8 mouse cellular contexts compared by ENCODE assay signal in genomic region chr10:89744341-89744740, GRCm38 (mm10). TPM values are rescaled to one million over a fixed set of nuclear protein-coding genes. Genes with fewer than 3 reads are reported as not detected.
DNase-seq lines count a peak whose midpoint lies in the region; ATAC-seq and TF ChIP-seq lines count a peak whose summit lies in the region.

No protein-coding gene starts in this region.

- no peaks in the 10 kb centered on the region for H3K9me3 ChIP-seq in heart, embryonic 15.5 days (replicated peaks)
- H3K9me3 ChIP-seq in MEL (replicated peaks; ENCODE audit: insufficient read depth, low read length): no peaks in the 10 kb centered on the region
- H3K9me3 ChIP-seq in forebrain, embryonic 15.5 days: no peaks in the 10 kb centered on the region
- H3K9me3 ChIP-seq in liver, postnatal 0 days (ENCODE audit: low read length): no peaks in the 10 kb centered on the region

- no peaks in the 10 kb centered on the region for H3K36me3 ChIP-seq in heart, embryonic 15.5 days
- H3K36me3 ChIP-seq in MEL (ENCODE audit: control insufficient read depth in 1 of 2, insufficient read depth in 2 of 2, low read length in 2 of 2): peaks cover 0 to 29% of the 10 kb centered on the region in 2 experiments; a peak in 2 of 4 replicates
- no peaks in the 10 kb centered on the region for H3K36me3 ChIP-seq in forebrain, embryonic 15.5 days
- H3K36me3 ChIP-seq in liver, postnatal 0 days (replicated peaks; ENCODE audit: insufficient read depth, low read length): no peaks in the 10 kb centered on the region; the same call in 1 of the 2 replicates

- H3K27me3 ChIP-seq in heart, embryonic 15.5 days: no peaks in the 10 kb centered on the region
- no peaks in the 10 kb centered on the region for H3K27me3 ChIP-seq in MEL (ENCODE audit: control insufficient read depth in 1 of 2, insufficient read depth in 2 of 2, low read length in 2 of 2)
- H3K27me3 ChIP-seq in forebrain, embryonic 15.5 days: no peaks in the 10 kb centered on the region
- H3K27me3 ChIP-seq in liver, postnatal 0 days (ENCODE audit: insufficient read depth, low read length): no peaks in the 10 kb centered on the region

- no peak for TF ChIP-seq POLR2A in MEL (IDR thresholded peaks at IDR 0.05; ENCODE audit: control insufficient read depth in 1 of 2, insufficient read depth in 1 of 2, low read depth in 1 of 2, low read length in 2 of 2, poor library complexity in 1 of 2)

- WGBS in heart, embryonic 15.5 days: 20% methylated on average over 3 of the region's 3 CpGs
- WGBS in forebrain, embryonic 15.5 days: 25% methylated on average over 3 of the region's 3 CpGs
- WGBS in liver, postnatal 0 days (ENCODE audit: insufficient replicate concordance): 11% methylated on average over 3 of the region's 3 CpGs

- no peak for TF ChIP-seq RAD21 in MEL (IDR thresholded peaks at IDR 0.05; ENCODE audit: low read depth, low read length)

- peak overlapping the region; percentile 63 for H3K4me3 ChIP-seq in heart, embryonic 15.5 days
- H3K4me3 ChIP-seq in MEL (ENCODE audit: control insufficient read depth in 1 of 2, insufficient read depth in 1 of 2, low read depth in 2 of 2, low read length in 2 of 2): peak overlapping the region; percentile 90 to 96
- H3K4me3 ChIP-seq in forebrain, embryonic 15.5 days: peak overlapping the region; percentile 96
- H3K4me3 ChIP-seq in liver, postnatal 0 days (ENCODE audit: low read depth, low read length): peak overlapping the region; percentile 98

- H3K4me2 ChIP-seq in heart, embryonic 15.5 days: peak overlapping the region; percentile 61
- H3K4me2 ChIP-seq in forebrain, embryonic 15.5 days (replicated peaks): peak overlapping the region; percentile 57
- H3K4me2 ChIP-seq in liver, postnatal 0 days (ENCODE audit: low read depth, low read length): peak overlapping the region; percentile 94

- H3K9ac ChIP-seq in heart, embryonic 15.5 days: no peak overlapping the region
- peak overlapping the region; percentile 51 for H3K9ac ChIP-seq in MEL (ENCODE audit: control insufficient read depth, low read depth, low read length, poor library complexity, severe bottlenecking)
- no peak overlapping the region for H3K9ac ChIP-seq in forebrain, embryonic 15.5 days (replicated peaks)
- 0 out of 2 replicates have a peak overlapping the region, but pooled peaks have one; percentile 98 for H3K9ac ChIP-seq in liver, postnatal 0 days (replicated peaks)

- peaks cover 21% of the 10 kb centered on the region for H3K79me2 ChIP-seq in MEL (ENCODE audit: control insufficient read depth, insufficient read depth, low read length, poor library complexity)

- no peak for TF ChIP-seq EP300 in MEL (IDR thresholded peaks at IDR 0.05; ENCODE audit: low read depth in 1 of 2, low read length in 2 of 2)
- TF ChIP-seq EP300 in liver, postnatal 0 days (IDR thresholded peaks at IDR 0.05; ENCODE audit: low read depth): no peak

- ATAC-seq in heart, embryonic 15.5 days (replicated peaks; ENCODE audit: insufficient number of reproducible peaks, insufficient read depth, low FRiP score, low read depth): no peak
- ATAC-seq in forebrain, embryonic 15.5 days (replicated peaks): no peak
- ATAC-seq in liver, postnatal 0 days: no peak

- TF ChIP-seq CTCF in MEL (IDR thresholded peaks at IDR 0.05 in 2 of 3, conservative IDR thresholded peaks at IDR 0.05 in 1 of 3; ENCODE audit: control insufficient read depth in 1 of 3, insufficient read depth in 1 of 3, low read depth in 2 of 3, low read length in 3 of 3, poor library complexity in 1 of 3, severe bottlenecking in 1 of 3): no peak
- TF ChIP-seq CTCF in liver, postnatal 0 days (IDR thresholded peaks at IDR 0.05; ENCODE audit: low read depth): no peak

- DNase-seq in heart, adult 18-20 months: no peak
- DNase-seq in MEL (ENCODE audit: low read depth, low spot score): no peak
- DNase-seq in liver, postnatal 0 days: no peak
- DNase-seq in embryo, embryonic 10.5 days (ENCODE audit: low spot score): no peak
- DNase-seq in Muller cell, postnatal 12 days (ENCODE audit: inconsistent ontology term): no peak
- no peak for DNase-seq in layer of hippocampus, adult 9-11 months

- peaks cover 13% of the 10 kb centered on the region for H3K4me1 ChIP-seq in heart, embryonic 15.5 days (replicated peaks)
- H3K4me1 ChIP-seq in MEL (ENCODE audit: control insufficient read depth in 1 of 2, insufficient read depth in 2 of 2, low read length in 2 of 2): peaks cover 8 to 46% of the 10 kb centered on the region in 2 experiments
- peaks cover 18% of the 10 kb centered on the region for H3K4me1 ChIP-seq in forebrain, embryonic 15.5 days
- H3K4me1 ChIP-seq in liver, postnatal 0 days (ENCODE audit: insufficient read depth): peaks cover 24% of the 10 kb centered on the region

- H3K27ac ChIP-seq in heart, embryonic 15.5 days: no peak overlapping the region
- peak overlapping the region; percentile 4; the same call in 1 of the 2 replicates for H3K27ac ChIP-seq in MEL (ENCODE audit: control insufficient read depth, low read depth, low read length)
- H3K27ac ChIP-seq in forebrain, embryonic 15.5 days (replicated peaks): no peak overlapping the region
- H3K27ac ChIP-seq in liver, postnatal 0 days (ENCODE audit: low read depth): peak overlapping the region; percentile 1; the same call in 1 of the 2 replicates

TF ChIP-seq in MEL, 35 proteins besides CTCF, POLR2A, EP300 and RAD21:
- TF ChIP-seq TBP (IDR thresholded peaks at IDR 0.05; ENCODE audit: low read depth, low read length) (no peak), ETS1 (IDR thresholded peaks at IDR 0.05; ENCODE audit: low read depth, low read length) (no peak), TCF12 (IDR thresholded peaks at IDR 0.05; ENCODE audit: low read depth, low read length) (no peak), USF2 (IDR thresholded peaks at IDR 0.05; ENCODE audit: borderline replicate concordance in 1 of 2, insufficient read depth in 1 of 2, low read depth in 1 of 2, low read length in 2 of 2) (no peak), NELFE (IDR thresholded peaks at IDR 0.05; ENCODE audit: low read depth, low read length) (no peak), KAT2A (conservative IDR thresholded peaks at IDR 0.05; ENCODE audit: low read depth, low read length) (no peak), MAX (IDR thresholded peaks at IDR 0.05; ENCODE audit: low read length) (no peak), ZNF384 (IDR thresholded peaks at IDR 0.05; ENCODE audit: low read depth, low read length) (no peak)

RNA-seq across cellular contexts. Expression of gene Uhrf1bp1l, which starts 0.5 kb away (rescaled TPM):
- polyA plus RNA-seq in heart, embryonic 15.5 days (2015; fragmentation: Nextera tagmentation; extraction: Ambion mirVana): 18.0 and 19.2 TPM in 2 replicates
- total RNA-seq in heart, adult 18-20 months (2021): 10 to 100 TPM; 21.5 to 21.6 TPM
- 26.0 and 29.4 TPM in 2 replicates for total RNA-seq in MEL (2012; rRNA removed)
- 10 to 100 TPM; 23.7 to 44.8 TPM for polyA plus RNA-seq in MEL (2012; ENCODE audit: insufficient read depth in 1 of 2, insufficient read length in 2 of 2, low read depth in 1 of 2, low replicate concordance in 2 of 2, missing spikeins in 1 of 2)
- 27.7 and 28.1 TPM in 2 replicates for polyA plus RNA-seq in forebrain, embryonic 15.5 days (2015; fragmentation: Nextera tagmentation; extraction: Ambion mirVana)
- 13.2 and 14.7 TPM in 2 replicates for polyA plus RNA-seq in liver, postnatal 0 days (2015; fragmentation: Nextera tagmentation; extraction: Ambion mirVana)

RNA-seq across cellular contexts. Expression of gene Actr6, which starts 12.2 kb away (rescaled TPM):
- polyA plus RNA-seq in heart, embryonic 15.5 days (2015; fragmentation: Nextera tagmentation; extraction: Ambion mirVana): 25.0 and 26.8 TPM in 2 replicates
- total RNA-seq in heart, adult 18-20 months (2021): 10 to 100 TPM; 13.4 to 14.2 TPM
- 14.4 and 14.6 TPM in 2 replicates for total RNA-seq in MEL (2012; rRNA removed)
- polyA plus RNA-seq in MEL (2012; ENCODE audit: insufficient read depth in 1 of 2, insufficient read length in 2 of 2, low read depth in 1 of 2, low replicate concordance in 2 of 2, missing spikeins in 1 of 2): 100 to 1,000 TPM in 1 of 2 experiments, 10 to 100 TPM in 1; 15.3 to 414 TPM
- 64.7 and 67.1 TPM in 2 replicates for polyA plus RNA-seq in forebrain, embryonic 15.5 days (2015; fragmentation: Nextera tagmentation; extraction: Ambion mirVana)
- polyA plus RNA-seq in liver, postnatal 0 days (2015; fragmentation: Nextera tagmentation; extraction: Ambion mirVana): 19.2 and 19.9 TPM in 2 replicates

RNA-seq across cellular contexts. Expression of gene Scyl2, which starts 58.3 kb away (rescaled TPM):
- polyA plus RNA-seq in heart, embryonic 15.5 days (2015; fragmentation: Nextera tagmentation; extraction: Ambion mirVana): 3.9 and 4.3 TPM in 2 replicates
- 10 to 100 TPM; 17.1 to 17.7 TPM for total RNA-seq in heart, adult 18-20 months (2021)
- total RNA-seq in MEL (2012; rRNA removed): 19.8 and 21.8 TPM in 2 replicates
- 10 to 100 TPM in 1 of 2 experiments, not detected in 1; 27.9 TPM for polyA plus RNA-seq in MEL (2012; ENCODE audit: insufficient read depth in 1 of 2, insufficient read length in 2 of 2, low read depth in 1 of 2, low replicate concordance in 2 of 2, missing spikeins in 1 of 2)
- polyA plus RNA-seq in forebrain, embryonic 15.5 days (2015; fragmentation: Nextera tagmentation; extraction: Ambion mirVana): 9.0 and 9.2 TPM in 2 replicates
- 3.5 and 4.8 TPM in 2 replicates for polyA plus RNA-seq in liver, postnatal 0 days (2015; fragmentation: Nextera tagmentation; extraction: Ambion mirVana)

Comparison
In these comparisons a context has a peak if more than half of its experiments do, and no peak if none do; other contexts are left out.
1. H3K27ac ChIP-seq: peak in MEL (single experiment) and liver, postnatal 0 days (single experiment); none in heart, embryonic 15.5 days (single experiment) and forebrain, embryonic 15.5 days (single experiment).
2. H3K9ac ChIP-seq: peak in MEL (single experiment) and liver, postnatal 0 days (single experiment); none in heart, embryonic 15.5 days (single experiment) and forebrain, embryonic 15.5 days (single experiment).
3. Peak in every context shown above with its lines, with median percentiles within 50 percentile points of each other: H3K4me2 ChIP-seq and H3K4me3 ChIP-seq.